18 mouse cellular contexts compared by ENCODE assay signal in genomic region chr2:4481154-4481553, GRCm38 (mm10).
DNase-seq lines count a peak whose midpoint lies in the region; ATAC-seq and TF ChIP-seq lines count a peak whose summit lies in the region.
"Had no signal": no experiment of that assay in that cellular context is flagged by ENCODE, and none has a peak within 500 bp of the region (broad histone marks: within the 10 kb centered on the region; RNA-seq: fewer than 3 reads in every experiment).

No protein-coding gene starts in this region.

- no peaks in the 10 kb centered on the region for H3K36me3 ChIP-seq in hindbrain, embryonic 11.5 days (ENCODE audit: control insufficient read depth, insufficient read depth, low read length)
- peaks cover 71% of the 10 kb centered on the region for H3K36me3 ChIP-seq in hindbrain, embryonic 10.5 days
- H3K36me3 ChIP-seq in embryonic facial prominence, embryonic 11.5 days (replicated peaks; ENCODE audit: control insufficient read depth, insufficient read depth, low read depth, low read length) = no peaks in the 10 kb centered on the region
- H3K36me3 ChIP-seq in hindbrain, postnatal 0 days (ENCODE audit: insufficient read depth, low read length) = peaks cover 4% of the 10 kb centered on the region; the same call in 1 of the 2 replicates
- H3K36me3 ChIP-seq: liver, embryonic 13.5 days; lung, embryonic 15.5 days had no signal

- no peak for TF ChIP-seq CTCF in hindbrain, postnatal 0 days (IDR thresholded peaks at IDR 0.05; ENCODE audit: low read depth)

- peak; percentile 69 for ATAC-seq in hindbrain, embryonic 11.5 days (ENCODE audit: low FRiP score)
- ATAC-seq in embryonic facial prominence, embryonic 11.5 days (replicated peaks; ENCODE audit: insufficient number of reproducible peaks, low FRiP score, low TSS enrichment, low read depth) = peak; percentile 63; the same call in 1 of the 2 replicates
- peak; percentile 74 for ATAC-seq in hindbrain, postnatal 0 days
- ATAC-seq in monocyte, adult 5-6 weeks (replicated peaks; ENCODE audit: insufficient number of reproducible peaks, low FRiP score, low TSS enrichment, poor library complexity, severe bottlenecking) = no peak
- ATAC-seq: forebrain, embryonic 16.5 days had no signal

- DNase-seq in hindbrain, embryonic 11.5 days (ENCODE audit: low spot score) = no peak
- DNase-seq in hindbrain, embryonic 10.5 days (ENCODE audit: low spot score) = no peak
- peak; percentile 72 for DNase-seq in Muller cell, postnatal 12 days (ENCODE audit: inconsistent ontology term)
- DNase-seq in embryonic facial prominence, embryonic 11.5 days (ENCODE audit: low spot score) = no peak
- peak; percentile 58 for DNase-seq in hindbrain, postnatal 0 days (ENCODE audit: low spot score)
- DNase-seq in adrenal gland, adult 2 months = no peak
- no peak for DNase-seq in thymus, postnatal 14 days
- DNase-seq: cerebellum, adult 9-11 months; embryo, embryonic 11 days; heart, adult 18-20 months; kidney, adult 8-10 months; liver, embryonic 13.5 days; right cerebral cortex, postnatal 25 days; thymus, postnatal 36 days had no signal

- no peaks in the 10 kb centered on the region for H3K9me3 ChIP-seq in hindbrain, embryonic 11.5 days (ENCODE audit: control insufficient read depth, low read length)
- no peaks in the 10 kb centered on the region for H3K9me3 ChIP-seq in hindbrain, embryonic 10.5 days
- H3K9me3 ChIP-seq in embryonic facial prominence, embryonic 11.5 days (replicated peaks; ENCODE audit: control insufficient read depth, low read length) = no peaks in the 10 kb centered on the region
- no peaks in the 10 kb centered on the region for H3K9me3 ChIP-seq in hindbrain, postnatal 0 days (ENCODE audit: low read length)
- H3K9me3 ChIP-seq: liver, embryonic 13.5 days; lung, embryonic 15.5 days had no signal

- H3K9ac ChIP-seq in hindbrain, embryonic 11.5 days (ENCODE audit: low read depth, low read length) = no peak overlapping the region
- no peak overlapping the region for H3K9ac ChIP-seq in embryonic facial prominence, embryonic 11.5 days (replicated peaks; ENCODE audit: low read length)
- no peak overlapping the region for H3K9ac ChIP-seq in hindbrain, postnatal 0 days (replicated peaks; ENCODE audit: low read length)
- H3K9ac ChIP-seq: liver, embryonic 13.5 days; lung, embryonic 15.5 days had no signal

- H3K4me1 ChIP-seq in hindbrain, embryonic 11.5 days (replicated peaks; ENCODE audit: control insufficient read depth, insufficient read depth, low read length) = no peaks in the 10 kb centered on the region
- 0 out of 2 replicates have a peak, but pooled peaks cover 18% of the 10 kb centered on the region for H3K4me1 ChIP-seq in hindbrain, embryonic 10.5 days (replicated peaks)
- no peaks in the 10 kb centered on the region for H3K4me1 ChIP-seq in embryonic facial prominence, embryonic 11.5 days (ENCODE audit: control insufficient read depth, insufficient read depth, low read length)
- no peaks in the 10 kb centered on the region; the same call in 1 of the 2 replicates for H3K4me1 ChIP-seq in hindbrain, postnatal 0 days (ENCODE audit: insufficient read depth, low read length)
- H3K4me1 ChIP-seq: liver, embryonic 13.5 days had no signal

- H3K4me2 ChIP-seq in hindbrain, embryonic 11.5 days (replicated peaks; ENCODE audit: low read depth, low read length) = no peak overlapping the region
- no peak overlapping the region for H3K4me2 ChIP-seq in embryonic facial prominence, embryonic 11.5 days (ENCODE audit: low read depth, low read length)
- H3K4me2 ChIP-seq in hindbrain, postnatal 0 days (ENCODE audit: low read depth, low read length) = no peak overlapping the region
- H3K4me2 ChIP-seq: liver, embryonic 13.5 days; lung, embryonic 15.5 days had no signal

- 72% methylated on average over 11 of the region's 11 CpGs for WGBS in hindbrain, embryonic 11.5 days
- WGBS in hindbrain, embryonic 10.5 days = 74% methylated on average over 11 of the region's 11 CpGs
- WGBS in embryonic facial prominence, embryonic 11.5 days = 57% methylated on average over 11 of the region's 11 CpGs
- WGBS in hindbrain, postnatal 0 days = 60% methylated on average over 11 of the region's 11 CpGs

- peak overlapping the region; percentile 17; the same call in 1 of the 2 replicates for H3K27ac ChIP-seq in hindbrain, embryonic 11.5 days (ENCODE audit: low read depth, low read length)
- H3K27ac ChIP-seq in hindbrain, embryonic 10.5 days = no peak overlapping the region
- no peak overlapping the region for H3K27ac ChIP-seq in embryonic facial prominence, embryonic 11.5 days (replicated peaks; ENCODE audit: low read depth, low read length)
- peak overlapping the region; percentile 45; the same call in 1 of the 2 replicates for H3K27ac ChIP-seq in hindbrain, postnatal 0 days
- H3K27ac ChIP-seq: left cerebral cortex, adult 2 months; liver, embryonic 13.5 days; lung, embryonic 15.5 days had no signal

- no peak overlapping the region for H3K4me3 ChIP-seq in hindbrain, embryonic 11.5 days (ENCODE audit: low read depth, low read length)
- no peak overlapping the region for H3K4me3 ChIP-seq in hindbrain, embryonic 10.5 days
- no peak overlapping the region for H3K4me3 ChIP-seq in embryonic facial prominence, embryonic 11.5 days (ENCODE audit: low read depth, low read length)
- H3K4me3 ChIP-seq in hindbrain, postnatal 0 days (ENCODE audit: low read length) = no peak overlapping the region
- H3K4me3 ChIP-seq: left cerebral cortex, adult 2 months; liver, embryonic 13.5 days; lung, embryonic 15.5 days had no signal

- H3K27me3 ChIP-seq in hindbrain, embryonic 11.5 days (ENCODE audit: control insufficient read depth, insufficient read depth, low read length) = no peaks in the 10 kb centered on the region
- H3K27me3 ChIP-seq in hindbrain, embryonic 10.5 days (ENCODE audit: insufficient read depth, poor library complexity, severe bottlenecking) = no peaks in the 10 kb centered on the region
- no peaks in the 10 kb centered on the region for H3K27me3 ChIP-seq in embryonic facial prominence, embryonic 11.5 days (ENCODE audit: control insufficient read depth, insufficient read depth, low read length)
- H3K27me3 ChIP-seq in hindbrain, postnatal 0 days (ENCODE audit: insufficient read depth, low read length) = no peaks in the 10 kb centered on the region
- H3K27me3 ChIP-seq: liver, embryonic 13.5 days; lung, embryonic 15.5 days had no signal

Comparison
In these comparisons a context has a peak if more than half of its experiments do, and no peak if none do; other contexts are left out.
1. DNase-seq: peak in Muller cell, postnatal 12 days (single experiment) and hindbrain, postnatal 0 days (single experiment); none in hindbrain, embryonic 11.5 days (single experiment), hindbrain, embryonic 10.5 days (single experiment), embryonic facial prominence, embryonic 11.5 days (single experiment), adrenal gland, adult 2 months (single experiment) and thymus, postnatal 14 days (single experiment).
2. H3K27ac ChIP-seq: peak in hindbrain, embryonic 11.5 days (single experiment) and hindbrain, postnatal 0 days (single experiment); none in hindbrain, embryonic 10.5 days (single experiment) and embryonic facial prominence, embryonic 11.5 days (single experiment).